ENCODE assay signal across 8 mouse cellular contexts in the genomic region with DNA sequence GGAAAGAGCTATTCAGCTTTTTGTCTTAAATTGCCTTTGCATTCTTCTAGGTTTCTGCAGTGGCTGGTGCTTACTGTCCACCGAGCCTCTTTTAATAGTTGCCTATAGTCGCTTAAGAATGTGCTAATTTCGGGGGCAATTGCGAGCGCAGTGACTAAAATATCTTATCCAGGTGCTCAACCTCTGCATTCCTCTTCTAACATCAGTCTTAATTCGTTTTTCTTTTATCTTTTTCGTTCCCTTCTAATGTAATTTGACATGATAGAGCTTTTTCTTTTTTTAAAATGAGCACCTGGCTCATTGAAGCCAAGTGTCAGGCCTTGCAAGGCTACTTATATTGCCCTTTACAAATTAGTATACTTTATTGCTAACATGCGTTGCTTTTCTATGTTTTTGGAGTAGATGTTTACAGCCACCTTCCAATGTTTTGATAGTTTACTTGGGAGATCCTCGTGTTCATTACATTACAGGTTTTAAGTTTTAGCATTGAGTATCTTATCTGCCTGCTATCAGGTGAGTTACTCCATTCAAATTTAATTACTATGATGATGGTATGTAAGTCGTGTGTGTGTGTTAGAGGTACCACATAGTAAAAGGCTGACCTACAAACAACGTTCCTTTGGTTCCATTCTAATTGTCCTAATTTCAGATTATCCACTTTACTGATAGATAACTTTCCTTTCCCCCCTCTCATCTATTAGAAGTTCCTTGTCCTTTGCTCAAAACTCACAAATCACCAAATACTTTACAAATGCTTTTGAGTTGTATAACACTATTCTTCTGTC. TPM values are rescaled to one million over a fixed set of nuclear protein-coding genes. Genes with fewer than 3 reads are reported as not detected.
DNase-seq lines count a peak whose midpoint lies in the region; ATAC-seq and TF ChIP-seq lines count a peak whose summit lies in the region.

No protein-coding gene starts in this region.

- H3ac ChIP-seq in myocyte (ENCODE audit: control insufficient read depth, insufficient read length): no peak overlapping the region

- peaks cover 5% of the 10 kb centered on the region for H3K79me2 ChIP-seq in myocyte (ENCODE audit: control insufficient read depth, insufficient read depth)

- 9% methylated on average over 11 of the region's 11 CpGs for WGBS in heart, postnatal 0 days

- H3K27me3 ChIP-seq in heart, postnatal 0 days (ENCODE audit: control insufficient read depth, insufficient read depth, low read length): no peaks in the 10 kb centered on the region
- H3K27me3 ChIP-seq in myocyte (ENCODE audit: control insufficient read depth, insufficient read depth, insufficient read length): no peaks in the 10 kb centered on the region

- H3K36me3 ChIP-seq in heart, postnatal 0 days (replicated peaks; ENCODE audit: control insufficient read depth, insufficient read depth, low read length): no peaks in the 10 kb centered on the region
- no peaks in the 10 kb centered on the region for H3K36me3 ChIP-seq in myocyte (ENCODE audit: control insufficient read depth, insufficient read depth)

- H3K9ac ChIP-seq in heart, postnatal 0 days (replicated peaks; ENCODE audit: low read depth, low read length): peak overlapping the region; percentile 64

- H3K27ac ChIP-seq in heart, postnatal 0 days (ENCODE audit: low read depth): peak overlapping the region; percentile 38; the same call in 1 of the 2 replicates

- H3K4me3 ChIP-seq in heart, postnatal 0 days (ENCODE audit: low read depth, low read length): peak overlapping the region; percentile 44
- H3K4me3 ChIP-seq in myocyte: peak overlapping the region; percentile 35

- no peak for TF ChIP-seq EP300 in heart, postnatal 0 days (IDR thresholded peaks at IDR 0.05; ENCODE audit: low read depth)

- TF ChIP-seq CTCF in heart, postnatal 0 days (IDR thresholded peaks at IDR 0.05; ENCODE audit: low read depth): no peak

- TF ChIP-seq POLR2A in myocyte (IDR thresholded peaks at IDR 0.05; ENCODE audit: insufficient read length, low read depth): peak; percentile 26

- ATAC-seq in heart, postnatal 0 days (ENCODE audit: insufficient read depth, low read depth): no peak
- no peak for ATAC-seq in megakaryocyte-erythroid progenitor cell, adult 5-6 weeks (replicated peaks; ENCODE audit: low FRiP score, low TSS enrichment, poor library complexity, severe bottlenecking)
- ATAC-seq in erythroid progenitor cell, adult 5-6 weeks (replicated peaks; ENCODE audit: low FRiP score, poor library complexity, severe bottlenecking): no peak

- peaks cover 38% of the 10 kb centered on the region for H3K4me1 ChIP-seq in heart, postnatal 0 days (ENCODE audit: control insufficient read depth, insufficient read depth)

- H3K4me2 ChIP-seq in heart, postnatal 0 days (ENCODE audit: low read depth, low read length): peak overlapping the region; percentile 59
- peak overlapping the region; percentile 74 for H3K4me2 ChIP-seq in myocyte (ENCODE audit: low read depth)

- no peaks in the 10 kb centered on the region for H3K9me3 ChIP-seq in heart, postnatal 0 days (replicated peaks; ENCODE audit: control insufficient read depth, low read length)

- DNase-seq in heart, postnatal 0 days (ENCODE audit: low spot score): no peak
- DNase-seq in heart, postnatal 4 days: no peak
- DNase-seq in c-Kit-positive CD71-positive TER-119-negative erythroid progenitor cells, embryonic 14.5 days (ENCODE audit: low read depth): peak; percentile 52
- DNase-seq in hindlimb bud, embryonic 11.5 days (ENCODE audit: extremely low spot score, low read depth, low spot score): peak; percentile 46
- DNase-seq in left cerebral cortex, adult 11 months (ENCODE audit: low spot score): no peak

TF ChIP-seq in myocyte, 11 proteins besides CTCF, POLR2A, EP300 and RAD21:
- TF ChIP-seq SRF (IDR thresholded peaks at IDR 0.05; ENCODE audit: control insufficient read depth, insufficient read length, low read depth) (no peak), TCF12 (IDR thresholded peaks at IDR 0.05; ENCODE audit: insufficient read depth, poor library complexity, severe bottlenecking) (no peak), USF1 (IDR thresholded peaks at IDR 0.05; ENCODE audit: low read depth) (no peak), POLR2AphosphoS2 (IDR thresholded peaks at IDR 0.05; ENCODE audit: insufficient read length, low read depth) (no peak), MAX (IDR thresholded peaks at IDR 0.05; ENCODE audit: low read depth) (no peak), E2F4 (IDR thresholded peaks at IDR 0.05; ENCODE audit: insufficient read depth) (no peak), CEBPB (IDR thresholded peaks at IDR 0.05; ENCODE audit: insufficient read depth, poor library complexity, severe bottlenecking) (no peak), TCF3 (IDR thresholded peaks at IDR 0.05; ENCODE audit: insufficient read length, low read depth) (no peak), MYOG (IDR thresholded peaks at IDR 0.05; ENCODE audit: control insufficient read depth in 1 of 3, insufficient read depth in 1 of 3, insufficient read length in 2 of 3, low read depth in 2 of 3) (no peak), REST (IDR thresholded peaks at IDR 0.05; ENCODE audit: insufficient read depth, insufficient read length) (no peak), MYOD1 (IDR thresholded peaks at IDR 0.05; ENCODE audit: control insufficient read depth in 1 of 3, insufficient read length in 2 of 3, low read depth in 2 of 3) (no peak)
TF ChIP-seq in myocyte: peak in this region for 0.

RNA-seq across cellular contexts. Expression of a gene that starts 1.1 kb away (rescaled TPM):
- not detected in 2 replicates for total RNA-seq in heart, postnatal 0 days (2014; rRNA removed; ENCODE audit: low replicate concordance)
- polyA plus RNA-seq in heart, postnatal 0 days (2015; fragmentation: Nextera tagmentation; extraction: Ambion mirVana): 0.19 and 0.41 TPM in 2 replicates
- total RNA-seq in heart, postnatal 4 days (2021): under 1 TPM; 0.16 to 0.81 TPM
- polyA plus RNA-seq in myocyte (2012; fragmentation: generic; extraction: Trizol): not detected
- 2.9 and 4.4 TPM in 2 replicates for total RNA-seq in megakaryocyte-erythroid progenitor cell, adult 5-6 weeks (2014; fragmentation: Nextera tagmentation)
- total RNA-seq in megakaryocyte-erythroid progenitor cell, adult 5-6 weeks (2017): not detected in 2 replicates
- total RNA-seq in erythroid progenitor cell, adult 5-6 weeks (2015; ENCODE audit: low replicate concordance): 79.3 and 122 TPM in 2 replicates
- total RNA-seq in erythroid progenitor cell, adult 5-6 weeks (2017; ENCODE audit: low replicate concordance): 53.9 and 62.7 TPM in 2 replicates

RNA-seq across cellular contexts. Expression of a gene that starts 2.3 kb away (rescaled TPM):
- total RNA-seq in heart, postnatal 0 days (2014; rRNA removed; ENCODE audit: low replicate concordance): 1,660 and 2,559 TPM in 2 replicates
- 22.0 and 24.6 TPM in 2 replicates for polyA plus RNA-seq in heart, postnatal 0 days (2015; fragmentation: Nextera tagmentation; extraction: Ambion mirVana)
- 10 to 100 TPM; 26.8 to 30.1 TPM for total RNA-seq in heart, postnatal 4 days (2021)
- not detected for polyA plus RNA-seq in myocyte (2012; fragmentation: generic; extraction: Trizol)
- 17.9 and 44.2 TPM in 2 replicates for total RNA-seq in megakaryocyte-erythroid progenitor cell, adult 5-6 weeks (2014; fragmentation: Nextera tagmentation)
- total RNA-seq in megakaryocyte-erythroid progenitor cell, adult 5-6 weeks (2017): 5,412 and 6,422 TPM in 2 replicates
- total RNA-seq in erythroid progenitor cell, adult 5-6 weeks (2015; ENCODE audit: low replicate concordance): not detected in 2 replicates
- total RNA-seq in erythroid progenitor cell, adult 5-6 weeks (2017; ENCODE audit: low replicate concordance): 13,356 and 26,437 TPM in 2 replicates

RNA-seq across cellular contexts. Expression of a gene that starts 7.5 kb away (rescaled TPM):
- total RNA-seq in heart, postnatal 0 days (2014; rRNA removed; ENCODE audit: low replicate concordance): 1,879 and 2,872 TPM in 2 replicates
- 101 and 115 TPM in 2 replicates for polyA plus RNA-seq in heart, postnatal 0 days (2015; fragmentation: Nextera tagmentation; extraction: Ambion mirVana)
- total RNA-seq in heart, postnatal 4 days (2021): 1,000 to 10,000 TPM; 1,222 to 1,254 TPM
- 103 TPM for polyA plus RNA-seq in myocyte (2012; fragmentation: generic; extraction: Trizol)
- 61.3 and 86.2 TPM in 2 replicates for total RNA-seq in megakaryocyte-erythroid progenitor cell, adult 5-6 weeks (2014; fragmentation: Nextera tagmentation)
- not detected in 2 replicates for total RNA-seq in megakaryocyte-erythroid progenitor cell, adult 5-6 weeks (2017)
- total RNA-seq in erythroid progenitor cell, adult 5-6 weeks (2015; ENCODE audit: low replicate concordance): 454 and 530 TPM in 2 replicates
- 15,181 TPM in 1 of 2 replicates, not detected in the other for total RNA-seq in erythroid progenitor cell, adult 5-6 weeks (2017; ENCODE audit: low replicate concordance)

RNA-seq across cellular contexts. Expression of a gene that starts 8.6 kb away (rescaled TPM):
- total RNA-seq in heart, postnatal 0 days (2014; rRNA removed; ENCODE audit: low replicate concordance): 551 and 927 TPM in 2 replicates
- 2.3 and 2.6 TPM in 2 replicates for polyA plus RNA-seq in heart, postnatal 0 days (2015; fragmentation: Nextera tagmentation; extraction: Ambion mirVana)
- 100 to 1,000 TPM; 209 to 211 TPM for total RNA-seq in heart, postnatal 4 days (2021)
- polyA plus RNA-seq in myocyte (2012; fragmentation: generic; extraction: Trizol): 22.7 TPM
- 238 and 244 TPM in 2 replicates for total RNA-seq in megakaryocyte-erythroid progenitor cell, adult 5-6 weeks (2014; fragmentation: Nextera tagmentation)
- 41.9 and 280 TPM in 2 replicates for total RNA-seq in megakaryocyte-erythroid progenitor cell, adult 5-6 weeks (2017)
- 1,103 and 1,242 TPM in 2 replicates for total RNA-seq in erythroid progenitor cell, adult 5-6 weeks (2015; ENCODE audit: low replicate concordance)
- total RNA-seq in erythroid progenitor cell, adult 5-6 weeks (2017; ENCODE audit: low replicate concordance): 928 and 1,001 TPM in 2 replicates

RNA-seq across cellular contexts. Expression of a gene that starts 15.6 kb away (rescaled TPM):
- total RNA-seq in heart, postnatal 0 days (2014; rRNA removed; ENCODE audit: low replicate concordance): 129 and 135 TPM in 2 replicates
- polyA plus RNA-seq in heart, postnatal 0 days (2015; fragmentation: Nextera tagmentation; extraction: Ambion mirVana): 5.4 and 5.9 TPM in 2 replicates
- 10 to 100 TPM; 81.1 to 87.3 TPM for total RNA-seq in heart, postnatal 4 days (2021)
- polyA plus RNA-seq in myocyte (2012; fragmentation: generic; extraction: Trizol): 1.1 TPM
- total RNA-seq in megakaryocyte-erythroid progenitor cell, adult 5-6 weeks (2014; fragmentation: Nextera tagmentation): 76.1 and 135 TPM in 2 replicates
- 49.9 and 105 TPM in 2 replicates for total RNA-seq in megakaryocyte-erythroid progenitor cell, adult 5-6 weeks (2017)
- 928 and 1,194 TPM in 2 replicates for total RNA-seq in erythroid progenitor cell, adult 5-6 weeks (2015; ENCODE audit: low replicate concordance)
- 316 and 543 TPM in 2 replicates for total RNA-seq in erythroid progenitor cell, adult 5-6 weeks (2017; ENCODE audit: low replicate concordance)

Comparison
In these comparisons a context has a peak if more than half of its experiments do, and no peak if none do; other contexts are left out.
1. DNase-seq: peak in c-Kit-positive CD71-positive TER-119-negative erythroid progenitor cells, embryonic 14.5 days (single experiment) and hindlimb bud, embryonic 11.5 days (single experiment); none in heart, postnatal 0 days (single experiment), heart, postnatal 4 days (single experiment) and left cerebral cortex, adult 11 months (single experiment).
2. RNA of a gene that starts 1.1 kb away (total RNA-seq): 53.9 to 122 TPM in erythroid progenitor cell, adult 5-6 weeks; 2.9 to 4.4 TPM in megakaryocyte-erythroid progenitor cell, adult 5-6 weeks, 0.16 to 0.81 TPM in heart, postnatal 4 days and not detected in heart, postnatal 0 days; every median in the first group is over 10 times any median in the second.